Mouse (Mus musculus) CD4-positive, CD25-positive, alpha-beta regulatory T cell, adult 4 months (primary cell): ENCODE measurements around the gene Rassf3. TPM values are rescaled to one million over a fixed set of nuclear protein-coding genes. Genes with fewer than 3 reads are reported as not detected.
A peak's percentile ranks its signal among the peaks of the same experiment; 100 is the strongest.

ENCODE experiments used
- ATAC-seq: one replicate; pipeline ENCODE4 v1.8.0; 2017
- polyA plus RNA-seq, 2 experiments: library from polyadenylated mRNA; unstranded; fragments of 100-300 nt; shearing (Covaris generic); gene quantifications; one replicate each; pipeline ENCODE4 v1.2.1; 2017

The Rassf3 gene
- polyA plus RNA-seq, 2 experiments from 2014 or later = 5.4 to 5.5 TPM

DNA sequence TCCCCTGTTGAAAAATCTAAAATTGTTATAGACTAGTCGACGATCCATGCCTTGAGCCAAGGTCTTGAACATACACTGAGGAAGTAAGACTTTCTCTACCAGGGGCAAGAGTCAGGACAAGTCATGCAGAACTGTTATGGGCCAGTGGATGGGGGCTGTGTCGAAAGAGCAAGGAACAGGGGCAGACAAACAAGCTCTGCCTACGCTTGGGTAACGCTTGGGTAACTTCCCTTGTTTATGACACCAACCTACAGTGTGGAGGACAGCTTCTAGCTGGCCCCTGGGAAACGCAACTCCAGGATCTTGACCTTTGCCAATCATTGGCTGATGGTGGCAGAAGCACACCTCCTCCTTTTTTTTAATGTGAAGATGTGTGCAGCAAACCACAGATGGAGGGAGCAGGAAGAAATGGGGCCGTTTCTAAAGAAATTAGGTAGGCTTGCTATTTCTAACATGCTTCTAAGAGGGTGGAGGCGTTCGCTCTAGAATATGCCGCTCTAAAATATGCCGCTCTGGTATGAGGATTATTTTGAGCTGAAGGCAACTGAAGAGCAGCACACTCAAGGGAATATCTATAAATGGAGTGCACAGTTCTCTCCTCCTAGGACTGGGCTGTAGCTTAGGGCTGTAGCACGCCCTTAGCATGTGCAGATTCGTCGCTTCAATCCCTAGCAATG lies 12.6 kb upstream of the Rassf3 start:
- no peak for ATAC-seq

DNA sequence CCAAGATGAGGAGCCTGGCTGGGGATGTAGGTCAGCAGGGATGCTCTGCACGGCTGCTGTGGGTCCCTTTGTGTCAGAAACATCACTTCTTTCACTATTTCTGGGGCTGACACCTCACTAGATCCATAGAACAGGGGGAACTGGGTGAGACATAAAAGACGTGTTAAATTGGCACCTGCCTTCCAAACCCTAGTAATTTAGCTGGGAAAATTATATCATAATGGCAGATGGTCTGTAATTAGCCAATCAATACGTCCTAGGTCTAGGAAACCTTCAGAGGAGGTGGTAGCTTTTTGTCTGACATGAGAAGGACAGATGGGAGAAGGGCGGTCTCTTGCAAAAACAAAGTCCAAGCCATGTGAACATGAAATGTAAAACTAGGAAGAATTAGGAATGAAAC lies 11.6 kb upstream of the Rassf3 start:
- no peak for ATAC-seq

DNA sequence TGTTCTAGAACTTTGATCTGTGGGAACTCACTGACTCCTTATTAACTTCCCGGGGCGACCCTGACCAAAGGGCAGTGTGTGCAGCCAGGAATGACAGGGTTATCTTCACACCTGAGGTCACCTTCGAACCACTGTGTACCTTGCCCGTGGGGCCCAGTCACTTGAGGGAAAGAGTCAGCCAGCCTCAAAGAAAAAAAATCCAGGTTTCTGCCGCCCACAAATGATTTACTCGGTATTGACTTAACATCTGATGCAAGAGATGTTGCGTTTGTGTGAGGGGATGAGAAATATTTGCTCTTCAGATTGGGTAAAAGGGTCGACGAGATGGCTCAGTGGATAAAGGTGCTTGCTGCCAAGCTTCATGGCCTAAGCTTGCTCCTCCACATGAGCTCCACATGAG lies 10.2 kb upstream of the Rassf3 start:
- no peak for ATAC-seq

DNA sequence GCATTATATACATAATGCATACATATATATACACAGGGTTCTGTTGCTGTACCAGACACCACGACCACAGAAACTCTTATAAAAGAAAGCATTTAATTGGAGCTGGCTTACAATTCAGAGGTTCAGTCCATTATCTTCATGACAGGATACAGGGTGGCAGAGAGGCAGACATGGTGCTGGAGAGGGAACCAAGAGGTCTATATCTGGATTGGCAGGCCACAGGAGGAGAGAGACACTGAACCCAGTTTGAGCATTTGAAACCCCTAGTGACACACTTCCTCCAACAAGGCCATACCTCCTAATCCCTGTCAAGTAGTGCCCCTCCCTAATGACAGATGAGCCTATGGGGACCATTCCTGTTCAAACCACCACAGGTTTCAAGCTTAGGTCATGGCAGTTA lies 7.2 kb upstream of the Rassf3 start:
- no peak for ATAC-seq

DNA sequence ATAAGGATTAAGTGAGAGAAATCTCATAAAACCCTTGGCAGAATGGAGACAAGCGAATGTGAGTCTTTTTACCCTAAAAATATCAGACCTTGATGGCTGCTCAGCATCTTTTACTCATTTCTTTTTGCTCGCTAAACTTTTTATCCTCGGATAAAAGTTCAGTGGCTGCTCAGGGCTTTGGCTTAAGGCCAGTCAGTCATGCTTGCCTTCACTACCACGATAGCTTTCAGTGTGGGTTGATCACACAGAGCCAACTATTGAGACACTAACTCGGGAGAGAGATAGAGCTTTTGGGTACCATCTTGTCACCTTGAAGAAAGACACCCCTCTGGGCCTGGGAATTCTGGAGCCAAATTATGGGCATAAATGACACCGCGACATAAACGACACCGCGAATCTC lies 5.0 kb upstream of the Rassf3 start:
- no peak for ATAC-seq

GRCm38 (mm10) chr10:121479987-121480386 lies 3.8 kb upstream of the Rassf3 start:
- ATAC-seq = no peak

- ATAC-seq = no peak
Observed at GRCm38 (mm10) chr10:121477433-121477832, 1.3 kb upstream of the Rassf3 start.

DNA sequence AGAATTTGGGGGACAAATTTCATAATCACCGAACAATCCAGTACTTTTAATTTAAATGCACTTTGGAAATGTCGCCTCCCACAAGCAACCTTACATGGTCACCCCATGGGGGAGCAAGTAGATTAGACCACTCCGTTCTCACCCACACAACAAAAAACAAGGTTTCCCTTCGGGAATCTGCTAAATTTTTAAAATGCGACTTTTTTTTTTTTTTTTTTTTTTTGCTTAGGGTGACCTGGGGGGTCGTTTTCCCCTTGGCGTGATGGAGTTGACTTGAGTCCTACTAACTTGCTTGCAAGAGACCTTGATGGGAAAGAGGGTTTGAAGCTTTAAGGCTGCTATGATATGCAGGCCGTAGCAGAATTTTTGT lies 806 bp upstream of the Rassf3 start:
- ATAC-seq = no peak

DNA sequence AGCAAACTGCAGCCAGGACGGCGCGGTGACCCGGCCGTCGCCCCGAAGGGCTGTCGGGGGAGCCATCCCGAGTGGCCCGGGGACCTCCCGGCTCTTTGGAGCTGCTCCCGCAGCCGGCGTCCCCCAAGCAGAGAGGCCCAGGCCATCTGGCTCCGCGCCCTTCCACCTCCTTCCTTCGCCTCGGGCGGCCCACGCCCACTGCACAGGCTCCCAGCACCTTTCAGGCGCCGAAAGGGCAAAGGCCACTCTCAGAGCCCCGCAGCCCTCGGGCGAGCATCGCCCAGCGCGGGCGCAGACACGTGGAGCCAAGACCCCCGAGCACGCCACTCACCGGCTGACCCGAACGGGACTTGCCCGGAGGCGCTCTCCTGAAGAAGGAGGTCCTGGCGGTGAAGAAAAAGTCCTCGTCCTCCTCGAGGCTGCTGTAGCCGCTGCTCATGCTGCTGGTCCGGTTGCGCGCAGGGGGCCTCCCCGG lies 438 bp downstream of the Rassf3 start:
- ATAC-seq = peak; percentile 10

DNA sequence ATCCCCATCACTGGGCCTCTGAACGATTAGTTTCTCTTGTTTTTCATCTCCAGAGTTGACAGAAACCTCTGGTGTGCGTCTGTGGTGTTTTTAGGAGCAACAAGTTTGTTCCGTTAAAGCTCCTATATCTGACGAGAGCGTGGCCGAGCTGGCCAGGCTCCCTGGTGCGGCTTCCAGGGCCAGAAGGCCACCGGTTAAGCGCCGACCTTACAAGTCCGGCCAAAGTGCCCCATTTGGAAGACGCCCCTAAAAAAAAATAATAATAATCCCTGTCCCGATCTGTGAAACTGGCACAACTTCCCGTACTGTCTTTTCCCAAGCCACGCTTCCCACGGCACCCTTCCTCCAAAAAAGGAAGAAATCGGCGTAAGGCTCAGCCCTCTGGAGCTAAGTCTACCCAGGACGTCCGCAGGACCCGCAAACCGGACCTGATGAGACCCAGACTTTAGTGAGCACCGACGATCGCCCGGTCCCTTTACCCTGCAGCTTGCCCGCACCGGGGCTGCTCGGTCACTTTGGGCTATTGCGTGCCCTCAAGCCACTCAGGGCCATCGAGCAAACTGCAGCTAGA lies 961 bp downstream of the Rassf3 start:
- ATAC-seq = no peak

- ATAC-seq = no peak
Observed at GRCm38 (mm10) chr10:121474288-121474687, 1.9 kb downstream of the Rassf3 start.

GRCm38 (mm10) chr10:121473723-121474215 lies 2.4 kb downstream of the Rassf3 start:
- ATAC-seq = peak; percentile 75

DNA sequence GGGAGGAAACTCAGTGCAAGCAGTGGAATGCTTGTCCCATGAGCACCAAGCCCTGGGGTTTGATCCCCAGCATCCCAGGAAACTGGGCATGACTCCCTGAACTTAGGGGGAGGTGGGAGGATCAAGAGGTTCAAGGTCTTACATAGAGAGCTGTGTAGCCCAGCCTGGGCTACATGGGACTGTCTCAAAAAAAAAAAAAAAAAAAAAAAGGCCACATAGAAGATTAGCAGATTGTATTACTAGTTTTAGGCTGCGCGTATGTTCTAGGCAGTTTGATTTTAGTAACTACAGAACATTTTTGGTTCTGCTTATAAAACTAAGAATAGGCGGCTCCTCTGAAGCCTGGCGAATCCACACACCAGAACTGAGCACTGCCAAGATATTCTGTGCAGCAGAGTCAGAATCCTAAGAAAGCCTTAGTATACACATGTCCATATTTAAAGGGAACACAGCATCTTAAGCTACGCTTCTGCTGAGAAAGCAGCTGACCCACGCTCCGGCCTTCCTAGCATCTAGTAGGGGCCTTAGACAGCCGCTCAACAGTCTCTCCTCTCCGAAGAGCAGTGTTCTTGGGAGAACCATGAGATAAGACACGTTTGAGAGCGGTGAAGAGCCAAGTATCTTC lies 3.4 kb downstream of the Rassf3 start:
- no peak for ATAC-seq

DNA sequence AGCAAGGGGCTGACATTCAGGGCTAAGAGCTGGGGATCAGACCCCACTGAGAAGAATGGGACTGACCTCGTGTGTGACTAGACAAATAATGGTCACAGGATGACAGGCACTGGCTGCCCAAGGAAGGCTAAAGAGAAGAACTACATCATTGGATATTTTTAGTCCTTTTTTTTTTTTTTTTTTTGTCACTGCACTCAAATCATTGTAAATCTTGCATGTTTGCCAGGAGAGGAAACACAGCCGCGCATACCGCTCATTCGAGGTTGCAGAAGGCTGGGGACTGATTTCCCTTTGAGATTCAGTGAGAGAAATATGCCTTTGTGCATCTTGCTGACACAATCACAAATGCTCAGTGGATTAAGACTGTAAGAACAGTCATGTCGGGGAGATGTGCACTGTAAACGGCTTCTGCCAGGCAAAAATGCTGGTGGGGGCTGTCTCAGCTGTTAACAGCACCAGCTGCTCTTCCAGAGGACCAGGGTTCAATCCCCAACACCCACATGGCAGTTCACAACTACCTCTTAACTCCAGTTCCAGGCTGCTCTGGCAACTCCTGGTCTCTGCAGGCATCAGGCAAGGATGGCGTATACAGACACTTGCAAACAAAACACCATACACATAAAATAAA lies 4.5 kb downstream of the Rassf3 start:
- no peak for ATAC-seq

GRCm38 (mm10) chr10:121469625-121470024 lies 6.5 kb downstream of the Rassf3 start:
- no peak for ATAC-seq

DNA sequence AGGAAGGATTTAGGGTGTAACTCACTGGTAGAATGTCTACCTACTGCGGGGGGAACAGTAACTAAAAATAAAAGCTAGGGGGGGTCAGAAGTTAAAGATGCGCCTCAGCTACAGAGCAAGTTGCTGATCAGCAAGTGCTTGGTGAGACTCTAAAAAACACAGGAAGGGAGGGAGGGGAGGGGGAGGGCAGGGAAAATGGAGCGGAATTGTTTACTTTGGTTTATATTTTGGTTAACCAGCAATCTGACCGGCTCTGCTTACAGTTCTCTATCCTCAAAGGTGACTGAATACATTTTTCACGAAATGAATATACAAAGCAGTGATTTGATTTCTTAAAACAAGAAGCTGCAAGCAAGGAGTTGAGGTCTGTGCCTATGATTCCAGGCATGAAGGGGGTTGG lies 7.2 kb downstream of the Rassf3 start:
- no peak for ATAC-seq

GRCm38 (mm10) chr10:121468261-121468660 lies 7.9 kb downstream of the Rassf3 start:
- ATAC-seq = no peak

DNA sequence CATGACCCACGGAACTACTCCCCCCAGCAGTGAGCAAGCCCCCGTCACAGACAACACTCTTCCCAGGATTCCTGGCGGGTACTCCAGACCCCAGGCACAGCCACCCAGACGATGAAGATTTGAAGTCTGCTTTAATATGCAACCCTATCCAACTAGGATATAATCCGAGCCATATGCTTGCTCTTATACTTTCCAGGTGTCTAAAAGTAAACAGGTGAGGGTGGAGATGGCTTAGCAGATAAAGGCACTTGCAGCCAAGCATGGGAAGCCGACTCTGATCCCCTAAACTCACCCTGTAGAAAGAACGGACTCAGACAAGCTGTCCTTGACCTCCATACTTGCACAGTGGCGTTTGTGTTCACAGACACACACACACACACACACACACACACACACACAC lies 8.4 kb downstream of the Rassf3 start:
- ATAC-seq = no peak

GRCm38 (mm10) chr10:121467016-121467415 lies 9.1 kb downstream of the Rassf3 start:
- ATAC-seq = no peak

GRCm38 (mm10) chr10:121465033-121465432 lies 11.1 kb downstream of the Rassf3 start:
- no peak for ATAC-seq

GRCm38 (mm10) chr10:121462162-121462881 lies 13.8 kb downstream of the Rassf3 start:
- no peak for ATAC-seq

DNA sequence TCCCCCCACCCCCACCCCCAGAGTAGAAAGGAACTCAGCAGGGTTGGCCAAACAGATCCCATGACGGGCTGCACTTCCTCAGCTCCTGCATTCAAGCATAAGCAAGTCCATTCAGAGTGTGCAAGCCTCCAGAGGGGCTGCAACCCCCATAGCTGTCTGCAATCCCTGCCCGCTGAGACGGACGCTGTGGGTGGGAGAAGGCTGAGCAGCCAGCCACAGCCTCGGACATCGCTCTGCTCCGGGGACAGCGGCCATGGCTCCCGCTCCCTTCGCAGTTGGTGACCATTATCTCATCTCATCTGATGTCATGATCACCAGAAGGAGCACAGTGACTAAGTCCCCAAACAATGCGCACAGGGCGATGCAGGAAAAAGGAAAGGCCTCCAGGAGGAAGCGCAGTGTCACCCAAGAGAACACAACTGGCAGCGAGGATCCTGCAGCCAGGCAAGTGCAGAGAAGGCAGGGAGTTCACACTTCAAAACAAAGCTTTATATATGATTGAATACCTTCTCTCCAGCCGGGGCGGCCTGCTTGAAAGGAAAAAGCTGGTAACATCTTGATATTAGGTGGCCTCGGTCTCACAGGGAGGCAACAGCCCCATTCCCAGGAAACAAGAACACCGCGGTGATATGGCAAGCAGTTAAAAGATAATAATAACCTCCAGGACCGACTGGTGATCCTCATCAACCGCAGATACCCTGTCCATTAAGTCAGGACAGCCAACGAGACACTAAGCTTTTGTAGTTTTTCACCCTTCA lies 14.6 kb downstream of the Rassf3 start:
- no peak for ATAC-seq
